Mouse (Mus musculus) urinary bladder, postnatal 14 days (tissue): ENCODE data around the gene Cops4.

Experiments
- DNase-seq: peaks from one replicate; pipeline ENCODE4 v3.0.0; 2021; ENCODE audit warnings: low spot score

Gene Cops4

DNA sequence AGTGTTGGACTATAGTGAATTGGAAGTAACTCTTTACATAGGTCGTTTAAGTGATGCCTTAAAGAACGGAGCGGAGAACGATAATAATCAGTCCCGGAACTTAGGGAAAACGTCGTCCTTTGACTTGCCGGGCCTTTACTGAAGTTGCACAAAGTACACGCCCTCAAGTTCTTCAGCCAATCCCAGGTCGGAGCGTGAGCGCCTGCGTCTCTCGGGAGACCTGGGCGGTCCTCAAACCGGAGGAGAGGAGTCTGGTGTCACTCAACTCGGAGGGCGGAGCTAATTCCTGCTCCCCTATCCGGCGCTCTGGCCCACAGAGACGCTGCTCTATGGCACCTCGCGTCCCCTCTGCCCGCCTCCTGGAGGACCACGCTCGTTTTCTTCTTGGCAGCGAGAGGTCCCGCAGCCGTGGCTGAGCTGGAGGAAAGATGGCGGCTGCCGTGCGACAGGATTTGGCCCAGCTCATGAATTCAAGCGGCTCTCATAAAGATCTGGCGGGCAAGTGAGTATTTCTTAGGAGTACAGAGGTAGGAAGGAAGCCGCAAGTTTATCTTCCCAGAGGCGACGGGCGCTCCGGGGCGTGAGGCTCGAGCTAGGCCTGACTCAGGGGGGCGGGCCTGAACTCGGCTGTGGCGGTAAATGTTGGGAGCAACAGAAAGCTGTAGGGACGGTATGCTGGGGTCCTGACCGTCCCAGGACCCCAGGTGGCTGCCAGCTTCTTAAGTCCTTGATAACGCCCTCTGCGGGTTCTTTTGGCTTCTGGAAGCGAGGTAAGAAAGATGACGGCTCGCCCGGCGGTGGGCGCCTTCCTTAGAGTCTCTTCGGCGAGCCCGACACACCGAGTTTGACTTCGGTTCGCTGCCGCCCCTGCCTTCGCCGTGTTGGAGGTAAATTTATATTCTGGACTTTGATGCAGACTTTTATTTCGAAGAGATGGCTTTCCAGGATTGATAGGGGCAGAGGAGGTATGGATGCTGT is at the start of gene Cops4:
Gene Cops4 (plus strand): TSS at position 261 of the 978 bp plus-strand sequence.
- DNase-seq, result peak; percentile 98

DNA sequence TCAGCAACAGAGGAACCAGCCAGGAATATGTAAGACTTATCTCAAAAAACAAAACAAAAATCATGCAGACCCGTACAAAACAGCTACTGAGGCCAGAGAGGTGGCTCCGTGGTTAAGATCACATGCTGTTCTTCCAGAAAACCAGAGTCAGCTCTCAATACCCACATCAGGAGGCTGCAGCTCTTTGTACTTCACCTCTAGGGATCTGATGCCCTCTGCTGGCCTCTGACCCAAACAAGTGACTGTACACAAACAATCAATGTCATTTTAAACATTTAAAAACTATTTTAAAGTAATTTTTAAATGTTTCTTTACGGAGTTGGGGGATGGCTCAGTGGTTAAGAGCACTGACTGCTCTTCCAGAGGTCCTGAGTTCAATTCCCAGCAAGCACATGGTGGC is 41.8 kb upstream of the Cops4 start:
- no peak for DNase-seq

DNA sequence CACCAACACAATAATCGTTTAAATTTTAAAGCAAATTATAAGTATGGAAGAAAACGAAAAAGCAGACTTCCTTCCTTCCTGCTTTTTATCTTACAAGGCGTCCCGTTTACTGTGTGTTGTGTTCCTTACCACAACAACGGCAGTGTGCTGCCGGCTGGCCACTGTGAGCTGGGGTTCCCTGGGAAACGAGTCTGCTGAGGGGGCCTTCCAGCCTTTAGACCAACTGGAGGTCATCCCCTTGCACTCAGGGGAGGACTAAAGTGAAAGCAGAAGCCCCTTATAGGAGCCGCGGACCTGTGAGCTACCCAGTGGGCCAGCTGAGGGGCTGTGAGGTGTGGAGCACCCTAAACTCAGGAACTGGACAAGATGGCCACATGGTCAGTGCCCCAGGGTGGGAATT is 40.5 kb upstream of the Cops4 start:
- DNase-seq, result no peak

DNA sequence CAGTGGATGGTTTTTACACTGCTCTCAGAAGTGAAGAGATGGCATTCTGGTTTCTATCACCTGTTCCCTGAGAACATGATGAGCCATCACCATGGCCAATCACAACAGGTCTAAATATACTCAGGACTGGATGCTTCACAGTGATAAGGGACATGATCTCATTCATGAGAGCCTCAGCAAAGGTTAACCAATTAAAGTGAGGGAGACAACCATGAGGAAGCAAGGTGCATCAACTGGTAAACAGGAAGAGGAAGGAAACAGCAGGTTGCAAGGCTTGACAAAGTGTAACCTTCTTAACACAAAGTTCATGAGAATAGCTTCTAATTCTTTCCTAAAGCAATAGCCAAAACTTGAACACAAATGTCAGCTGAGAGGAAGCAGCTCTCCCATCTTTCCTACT is 34.5 kb upstream of the Cops4 start:
- no peak for DNase-seq

DNA sequence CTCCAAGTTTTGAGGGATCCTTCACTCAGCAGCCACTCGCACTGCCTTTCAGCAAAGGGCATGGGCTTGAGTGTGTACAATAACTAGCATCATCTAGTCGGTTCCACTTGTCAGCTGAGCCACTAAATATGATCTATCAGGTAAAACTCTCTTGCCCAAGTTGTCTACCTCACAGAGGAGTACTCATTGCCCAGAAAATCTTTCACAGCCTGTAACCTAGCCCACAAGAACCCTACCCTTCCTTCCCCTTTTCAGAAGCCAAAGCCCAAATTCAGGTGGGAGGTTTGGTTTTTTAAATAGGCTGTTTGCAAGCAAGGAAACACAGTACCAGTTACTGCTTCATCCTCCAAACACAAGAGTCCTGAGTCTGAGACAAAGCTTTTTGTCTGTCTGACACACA is 31.0 kb upstream of the Cops4 start:
- DNase-seq, result no peak

DNA sequence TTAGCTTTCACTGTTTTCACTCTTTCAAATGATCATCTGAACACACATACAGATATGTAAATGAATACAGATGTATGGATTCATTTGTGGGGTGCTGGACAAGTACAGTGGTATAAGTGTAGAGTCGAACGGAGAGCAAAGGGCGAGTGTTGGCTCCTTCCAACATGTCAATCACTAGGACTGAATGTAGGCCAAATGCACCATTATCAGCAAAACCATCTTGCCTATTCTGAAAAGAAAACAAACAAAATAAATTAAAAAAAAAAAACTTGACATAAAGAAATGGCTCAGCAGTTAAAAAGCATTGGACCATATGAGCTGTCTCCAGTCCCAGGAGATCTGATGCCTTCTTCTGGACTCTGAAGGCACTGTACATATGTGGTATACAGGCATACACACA is 29.9 kb upstream of the Cops4 start:
- no peak for DNase-seq

DNA sequence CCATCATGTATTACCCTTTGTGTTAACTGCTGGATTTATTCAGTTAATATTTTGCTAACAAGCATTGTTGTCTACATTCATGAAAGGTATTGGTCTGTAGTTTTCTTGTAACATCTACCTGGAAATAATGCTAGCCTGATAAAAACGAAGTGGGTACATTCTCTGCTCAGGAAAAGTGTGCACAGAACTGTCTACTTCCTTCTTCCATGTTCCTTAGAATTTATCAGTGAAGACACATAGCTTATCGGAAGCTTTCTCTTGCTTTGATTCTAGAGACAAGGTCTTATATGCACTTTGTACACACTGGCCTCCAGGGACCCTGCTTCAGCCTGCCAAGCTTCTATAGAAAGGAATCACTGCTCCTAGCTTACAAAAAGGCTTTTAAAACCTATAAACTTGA is 28.8 kb upstream of the Cops4 start:
- no peak for DNase-seq

DNA sequence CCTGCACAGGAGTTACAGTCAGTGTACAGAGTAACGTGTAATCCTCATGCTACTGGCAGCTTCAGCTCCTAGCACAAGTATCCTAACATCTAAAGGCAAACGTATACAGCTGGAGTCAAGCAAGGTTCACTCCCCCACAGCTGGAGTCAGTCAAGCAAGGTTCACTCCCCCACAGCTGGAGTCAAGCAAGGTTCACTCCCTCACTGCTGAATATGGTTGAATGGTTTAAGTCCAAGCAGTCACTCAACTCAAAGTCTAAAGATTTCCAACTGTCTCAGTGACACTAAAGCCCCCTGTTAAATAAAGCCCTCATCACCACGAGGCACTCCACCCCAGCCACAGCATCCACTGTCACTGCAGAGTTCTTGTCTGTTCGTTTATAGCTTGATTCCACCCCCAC is 26.4 kb upstream of the Cops4 start:
- DNase-seq, result no peak

DNA sequence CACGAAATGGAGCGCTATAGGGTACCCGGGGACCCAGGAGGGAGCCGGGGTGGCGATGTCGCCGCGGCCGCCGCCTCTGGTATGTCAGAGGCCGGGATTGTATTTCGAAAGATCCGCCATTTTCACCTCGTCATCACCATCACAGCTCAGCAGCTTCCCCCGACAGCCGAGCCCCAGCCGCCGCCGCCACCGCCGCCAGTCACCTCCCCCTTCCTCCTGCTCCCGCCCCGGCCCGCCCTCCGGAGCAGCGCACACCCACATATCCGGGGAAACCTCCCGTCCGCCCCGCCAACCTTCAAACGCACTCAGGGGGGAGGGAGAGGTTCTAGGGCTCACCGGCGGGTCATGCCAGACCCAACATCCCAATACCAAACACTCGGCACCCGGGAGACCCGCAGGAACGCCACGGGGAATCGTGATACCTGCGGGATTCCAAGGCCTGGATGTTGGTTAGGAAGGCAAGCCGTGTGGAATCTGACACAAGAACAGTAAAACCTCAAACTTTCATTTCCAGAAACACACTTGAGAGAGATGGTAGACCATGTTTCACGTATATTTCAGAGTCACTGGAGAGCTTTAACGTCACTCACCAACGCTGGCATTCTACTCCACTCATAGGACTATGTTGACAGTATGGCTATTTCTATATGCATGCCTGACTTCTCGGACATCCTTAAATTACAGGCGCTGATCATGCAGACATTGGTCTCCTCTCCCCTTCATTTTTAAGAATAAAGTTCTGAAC is 19.5 kb upstream of the Cops4 start:
- peak; percentile 80 for DNase-seq

DNA sequence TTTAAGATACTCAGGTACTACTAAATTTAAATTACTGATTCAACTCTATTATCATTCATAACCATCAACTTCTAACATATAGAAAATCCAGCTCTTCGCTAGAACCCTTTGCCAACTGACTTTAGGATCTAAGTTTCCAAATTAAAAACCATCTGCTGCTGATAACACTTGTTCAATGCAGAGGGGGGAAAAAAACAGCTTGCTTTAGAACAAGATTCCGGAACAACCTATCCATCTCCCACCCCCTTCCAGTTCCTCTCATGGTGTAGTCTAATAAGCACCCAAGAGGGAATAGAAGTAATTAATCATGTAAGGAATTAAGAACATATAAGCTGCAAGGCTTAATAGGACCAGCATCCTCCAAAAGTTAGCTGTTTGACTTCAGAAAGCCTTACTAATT is 18.9 kb upstream of the Cops4 start:
- DNase-seq, result no peak

DNA sequence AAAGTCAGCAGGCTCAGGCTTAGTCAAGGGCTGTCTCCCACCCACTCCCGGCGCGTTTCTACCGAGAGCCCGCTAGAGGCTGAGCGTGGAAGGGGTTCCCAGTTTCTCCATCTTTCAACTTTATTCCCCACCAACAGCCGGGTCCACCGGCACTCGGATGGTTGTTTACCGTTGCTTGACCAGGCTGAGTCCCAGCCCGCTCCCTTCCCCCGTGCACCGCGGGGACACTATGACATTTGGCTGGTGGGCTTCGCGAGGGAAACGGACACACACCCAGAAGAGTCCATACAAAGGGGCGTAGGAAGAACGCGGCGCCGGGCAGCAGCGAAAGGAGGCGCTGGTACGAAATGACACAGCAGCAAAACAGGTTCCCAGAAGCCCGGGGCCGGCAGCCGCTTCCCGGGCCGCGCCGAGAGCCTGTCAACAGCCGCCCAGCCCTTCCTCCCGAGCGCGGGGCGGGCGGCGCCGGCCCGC is 18.2 kb upstream of the Cops4 start:
- peak; percentile 25 for DNase-seq

DNA sequence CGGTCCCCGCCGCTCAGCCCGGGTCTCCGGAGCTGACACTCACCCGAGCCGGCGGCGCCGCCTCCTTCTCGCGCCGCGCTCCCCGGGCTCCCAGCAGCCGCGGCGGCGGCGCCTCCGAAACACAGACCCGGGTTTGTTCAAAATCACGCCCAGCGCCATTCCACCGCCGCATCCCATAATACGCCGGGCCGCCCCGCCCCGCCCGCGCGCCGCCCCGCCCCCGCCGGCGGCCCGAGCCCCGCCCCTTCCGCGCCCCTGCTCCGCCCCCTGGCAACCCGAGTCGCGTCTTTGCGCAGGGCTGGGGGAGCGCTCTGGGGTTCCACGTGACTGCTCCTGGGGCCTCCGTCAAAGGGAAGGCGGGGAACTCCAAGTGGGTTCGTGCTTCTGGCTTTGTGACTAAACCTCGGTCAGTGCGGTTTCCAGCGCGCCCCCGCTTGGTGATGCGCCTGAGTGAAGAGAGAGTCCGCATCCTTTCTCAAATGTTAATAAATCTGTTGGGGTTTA is 17.6 kb upstream of the Cops4 start, which contains the start of gene Lin54:
Gene Lin54 (minus strand): TSS at position 182 of the 504 bp plus-strand sequence.
- DNase-seq, result peak; percentile 89

DNA sequence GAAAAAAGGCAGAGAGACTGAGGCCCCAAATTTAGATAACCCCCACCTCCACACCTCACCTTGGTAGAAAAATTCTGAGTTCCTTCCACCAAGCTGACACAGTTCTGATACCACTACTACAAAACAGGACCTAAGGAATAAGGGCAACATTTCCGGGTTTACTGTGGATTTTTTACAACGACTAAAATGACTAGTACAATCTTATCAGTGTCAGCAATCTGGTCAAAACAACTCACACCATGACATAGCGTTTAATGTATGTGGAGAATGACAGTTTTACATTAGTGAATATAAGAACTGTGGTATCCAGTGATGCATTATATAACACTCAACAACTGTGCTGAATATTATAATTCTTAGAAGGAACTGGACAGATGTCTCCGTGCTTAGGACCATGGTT is 16.8 kb upstream of the Cops4 start:
- DNase-seq, result no peak

DNA sequence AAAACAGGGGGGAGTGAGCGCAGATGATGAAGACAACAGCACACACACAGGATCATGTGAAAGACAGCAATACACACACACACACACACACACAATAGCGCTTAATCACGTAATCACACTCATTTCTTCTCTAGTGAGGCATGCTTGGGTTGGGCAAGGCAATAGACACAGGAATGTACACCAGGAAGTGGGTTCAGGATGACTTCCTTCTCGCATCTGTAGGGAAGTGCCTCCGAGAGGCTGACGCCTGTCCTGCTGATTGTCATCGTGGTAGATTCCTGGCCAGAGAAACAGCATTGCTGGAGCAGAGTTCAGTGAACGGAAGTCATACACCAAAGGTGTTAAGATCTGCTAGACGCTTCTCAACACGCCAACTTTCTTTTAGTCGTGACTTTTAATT is 8.9 kb upstream of the Cops4 start:
- DNase-seq, result no peak

DNA sequence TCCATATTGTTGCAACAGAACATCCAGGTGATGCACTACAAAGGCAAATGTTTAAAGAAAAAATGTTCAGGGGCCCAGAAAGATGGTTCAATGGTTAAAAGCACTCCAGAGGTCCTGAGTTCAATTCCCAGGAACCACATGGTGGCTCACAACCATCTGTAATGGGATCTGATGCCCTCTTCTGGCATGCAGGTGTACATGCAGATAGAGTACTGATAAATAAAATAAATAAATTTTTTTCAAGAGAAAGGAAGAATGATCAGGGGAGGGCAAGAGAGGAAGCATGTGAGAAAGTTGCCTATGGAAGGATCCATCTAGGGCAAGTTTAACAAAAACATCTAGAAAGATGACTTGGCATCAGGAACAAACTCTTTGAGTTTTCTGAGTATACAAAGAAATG is 5.5 kb upstream of the Cops4 start:
- DNase-seq, result no peak

DNA sequence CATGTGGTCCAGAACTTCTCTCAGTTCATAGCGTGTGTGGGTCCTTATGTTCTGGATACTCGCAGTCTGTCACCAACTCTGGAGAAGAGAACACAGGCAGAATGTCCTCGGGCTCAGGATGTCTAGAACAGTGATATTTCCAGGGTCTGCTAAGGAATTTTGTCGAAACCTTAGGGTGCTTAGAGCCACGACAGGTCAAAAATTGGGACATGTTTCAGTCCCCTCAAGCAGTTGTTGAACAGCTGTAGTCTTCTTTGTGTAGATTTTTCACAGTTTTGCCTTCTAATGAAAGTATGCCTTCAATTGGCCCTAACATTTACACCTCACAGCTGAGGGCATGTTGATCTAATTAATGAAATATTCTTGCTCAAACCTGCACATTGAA is 910 bp downstream of the Cops4 start:
- no peak for DNase-seq

DNA sequence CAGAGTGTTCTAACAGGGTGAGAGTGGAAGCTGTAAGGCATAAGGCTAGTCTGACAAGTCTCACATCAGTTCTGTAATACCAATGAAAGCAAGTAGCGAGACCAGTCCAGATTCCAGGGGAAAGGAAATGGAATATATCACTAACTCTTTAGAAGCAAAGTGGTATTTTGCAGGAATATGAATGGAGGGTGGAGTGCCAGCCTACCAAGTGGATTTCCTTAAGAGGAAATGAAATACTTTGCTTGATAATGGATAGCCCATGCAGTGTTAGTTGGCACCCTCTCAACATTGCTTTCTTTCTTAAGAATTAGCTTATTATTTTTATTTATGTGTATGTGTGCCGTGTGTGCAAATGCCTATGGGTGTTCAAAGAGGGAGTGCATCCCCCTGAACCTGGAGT is 2.1 kb downstream of the Cops4 start:
- DNase-seq, result no peak

DNA sequence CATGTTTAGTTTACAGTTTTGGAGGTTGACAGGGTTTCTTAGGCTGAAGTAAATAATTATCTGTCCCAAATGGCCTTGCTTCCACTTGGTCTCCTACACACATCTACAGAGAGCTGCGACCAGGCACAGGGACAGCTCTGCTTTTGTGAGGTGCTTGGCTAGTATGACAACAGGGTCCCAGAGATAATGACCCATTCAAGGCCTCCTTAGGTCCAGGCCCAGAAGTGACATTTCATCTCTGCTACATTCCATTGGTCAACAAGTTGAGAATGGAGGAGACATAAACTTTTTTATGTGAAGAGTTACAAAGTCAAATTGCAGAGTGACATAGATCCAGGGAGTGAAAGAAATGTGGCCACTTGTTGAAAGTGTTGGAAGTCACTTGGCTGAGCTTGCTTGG is 5.2 kb downstream of the Cops4 start:
- DNase-seq, result no peak

DNA sequence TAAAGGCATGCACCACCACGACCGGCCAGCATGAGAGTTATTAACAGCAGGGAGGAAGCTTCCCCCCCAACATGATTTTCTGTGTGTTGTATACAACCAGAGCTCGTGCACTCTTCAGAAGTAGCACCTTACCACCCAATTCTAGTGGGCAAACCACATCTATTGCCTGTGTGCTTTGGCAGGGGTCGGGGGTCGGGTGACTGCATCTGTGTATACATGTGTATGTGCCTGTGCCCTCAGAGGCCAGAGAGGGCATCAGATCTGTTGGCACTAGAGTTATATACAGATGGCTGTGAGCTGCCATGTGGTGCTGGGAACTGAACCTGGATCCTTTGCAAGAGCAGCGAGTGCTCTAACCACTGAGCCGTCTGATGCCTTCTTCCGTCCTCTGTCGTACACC is 6.8 kb downstream of the Cops4 start:
- no peak for DNase-seq

DNA sequence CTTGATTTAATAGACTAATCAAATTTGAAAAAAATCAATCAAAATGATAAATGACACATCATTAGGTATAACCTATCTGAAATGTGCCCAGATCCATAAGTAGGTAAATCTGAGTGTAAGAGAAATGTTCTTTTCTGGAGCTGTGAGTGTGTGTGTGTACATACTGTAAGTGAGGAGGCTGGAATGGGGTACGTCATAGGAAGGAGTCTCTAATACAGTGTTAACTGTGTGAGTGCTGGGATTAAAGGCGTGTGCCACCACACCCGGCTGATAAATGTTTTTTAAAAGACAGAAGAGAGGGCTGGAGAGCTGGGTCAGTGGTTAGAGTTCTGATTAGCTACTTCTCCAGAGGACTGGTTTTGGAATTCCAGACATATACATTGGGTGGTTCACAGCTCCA is 7.5 kb downstream of the Cops4 start:
- no peak for DNase-seq

DNA sequence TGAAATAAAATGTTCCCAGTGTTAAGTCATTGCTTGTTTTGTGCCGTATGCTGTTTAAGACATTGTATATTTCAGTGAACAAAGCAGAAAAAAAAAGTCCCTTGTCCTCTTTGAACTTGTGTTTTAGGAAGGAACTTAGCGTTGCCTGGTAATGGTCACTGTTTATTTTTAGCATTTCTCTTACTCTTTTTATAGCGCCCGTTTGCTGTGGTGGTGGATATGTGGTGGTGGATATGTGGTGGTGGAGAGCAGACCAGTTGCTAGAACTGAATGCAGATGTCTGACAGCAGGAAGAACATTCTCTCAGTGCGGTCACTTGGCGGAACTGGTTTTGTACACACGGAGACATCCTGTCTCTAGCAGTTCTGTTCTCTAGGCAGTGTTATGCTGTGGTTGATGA is 8.1 kb downstream of the Cops4 start:
- no peak for DNase-seq

DNA sequence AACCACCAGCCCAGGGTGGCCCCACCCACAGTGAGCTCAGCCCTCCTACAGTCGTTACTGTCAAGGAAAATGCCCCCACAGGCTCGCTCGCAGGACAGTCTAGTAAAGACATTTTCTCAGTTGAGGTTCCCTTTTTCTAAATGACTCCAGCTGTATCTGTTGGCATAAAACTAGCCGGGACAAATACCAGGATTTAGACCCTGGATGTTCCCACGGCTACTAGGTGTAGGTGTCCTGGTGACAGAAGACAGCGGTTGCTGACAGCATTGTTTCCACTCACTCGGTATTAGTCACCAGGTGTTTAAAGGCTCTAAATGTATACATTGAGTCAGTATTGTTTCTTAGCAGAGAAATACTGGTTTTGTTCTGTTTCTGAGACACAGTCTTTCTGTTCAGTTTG is 17.7 kb downstream of the Cops4 start:
- no peak for DNase-seq

DNA sequence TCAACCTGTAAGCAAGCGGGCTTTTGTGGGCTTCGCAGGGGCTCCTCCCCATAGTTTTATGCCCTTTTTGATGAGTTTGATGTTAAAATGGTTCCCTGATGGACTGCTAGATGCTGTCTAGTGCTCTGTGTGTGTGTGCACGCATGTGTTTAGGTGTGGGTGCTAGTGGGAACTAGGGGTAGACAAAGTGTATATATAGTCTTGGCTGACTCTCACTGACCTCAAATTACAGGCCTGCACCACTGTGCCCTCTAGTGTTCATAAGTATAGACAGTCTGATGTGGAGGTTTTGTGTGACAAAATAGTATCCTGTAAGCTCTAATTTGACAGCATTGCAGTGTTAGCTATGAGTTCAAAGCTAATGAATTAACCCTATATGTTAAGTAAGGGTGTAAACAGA is 18.5 kb downstream of the Cops4 start:
- no peak for DNase-seq
